Mouse (Mus musculus) lung, embryonic 15.5 days (tissue): Measurements from ENCODE around the gene Rev1. TPM values are rescaled to one million over a fixed set of nuclear protein-coding genes. Genes with fewer than 3 reads are reported as not detected.

Experiments used
- ATAC-seq: fragments of 200-750 bp; cut with Nextera tagmentation; 2 replicates; pipeline ENCODE4 v1.8.0; 2017; ENCODE audit warnings: moderate number of reproducible peaks, borderline replicate concordance; ENCODE audit not compliant: low FRiP score, low TSS enrichment; ENCODE audit errors: extremely low read depth
- H3K27ac ChIP-seq: fragments of 300-500 bp; sonication (generic); 2 replicates; pipeline ENCODE4 v1.5.1; 2015; ENCODE audit warnings: moderate library complexity, mild to moderate bottlenecking, inconsistent platforms
- H3K27me3 ChIP-seq: fragments of 300-500 bp; sonication (generic); 2 replicates; pipeline ENCODE4 v1.6.1; 2015; ENCODE audit warnings: inconsistent platforms
- H3K36me3 ChIP-seq: fragments of 300-500 bp; sonication (generic); 2 replicates; pipeline ENCODE4 v1.6.1; 2015; ENCODE audit warnings: inconsistent platforms
- H3K4me1 ChIP-seq: fragments of 300-500 bp; sonication (generic); 2 replicates; pipeline ENCODE4 v1.6.1; 2015; ENCODE audit warnings: inconsistent platforms
- H3K4me2 ChIP-seq: fragments of 300-500 bp; sonication (generic); 2 replicates; pipeline ENCODE4 v1.6.1; 2015; ENCODE audit warnings: inconsistent platforms, mild to moderate bottlenecking, moderate library complexity
- H3K4me3 ChIP-seq: fragments of 300-500 bp; sonication (generic); 2 replicates; pipeline ENCODE4 v1.5.1; 2015; ENCODE audit warnings: mild to moderate bottlenecking, inconsistent platforms
- H3K9ac ChIP-seq: fragments of 300-500 bp; sonication (generic); 2 replicates; pipeline ENCODE4 v1.6.1; 2015; ENCODE audit warnings: inconsistent platforms
- H3K9me3 ChIP-seq: fragments of 300-500 bp; sonication (generic); 2 replicates; pipeline ENCODE4 v1.6.1; 2016; ENCODE audit warnings: inconsistent platforms
- WGBS: fragments of 180-500 bp; shearing (Covaris S2); methylation state at CpG from one replicate; pipeline ENCODE4 v1.1.7; 2015; 5-methylcytosine and 5-hydroxymethylcytosine counted together
- polyA plus RNA-seq: library from polyadenylated mRNA; unstranded; fragments of >200 nt; fragmentation: Nextera tagmentation; extraction: Ambion mirVana; gene quantifications from 2 replicates; pipeline ENCODE4 v1.2.1, GENCODE M21; 2015

Rev1 gene
- 19.4 and 24.9 TPM in 2 replicates for polyA plus RNA-seq

DNA sequence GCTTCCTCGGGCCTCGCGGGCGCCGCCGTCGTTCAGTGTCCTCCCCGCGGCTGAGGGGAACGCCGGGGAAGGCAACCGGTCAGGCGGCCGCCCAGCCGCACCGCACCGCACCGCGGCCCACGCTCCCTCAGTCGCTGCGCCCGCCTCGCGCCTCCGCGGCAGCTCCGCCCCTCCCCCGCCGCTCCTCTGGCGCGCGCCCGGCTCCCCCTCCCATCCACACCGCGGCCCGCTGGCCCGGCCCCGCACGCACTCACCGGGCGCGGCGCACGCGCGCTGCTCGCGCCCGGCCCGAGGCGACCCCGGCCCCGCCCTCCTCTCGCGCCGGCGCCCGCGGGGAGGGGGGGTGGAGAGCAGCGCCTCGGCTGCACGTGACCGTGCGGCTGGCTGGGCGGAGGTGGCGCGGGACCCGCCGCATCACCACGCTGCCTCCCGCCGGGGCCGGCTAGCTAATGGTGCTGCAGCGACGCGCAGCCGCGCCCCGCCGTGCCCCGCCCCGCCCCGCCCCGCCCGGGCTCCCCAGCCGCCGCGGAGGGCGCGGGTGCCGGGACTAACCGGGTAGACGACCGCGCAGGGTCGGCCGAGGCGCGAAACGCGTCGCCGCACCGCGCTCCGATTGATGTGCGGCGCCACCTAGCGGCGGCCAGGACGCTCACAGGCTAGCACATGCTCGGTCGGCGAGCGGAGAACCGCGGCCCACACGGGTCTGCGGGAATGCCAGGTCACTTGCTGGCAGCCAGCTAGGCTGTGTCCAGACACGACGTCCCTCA, at the start of gene Rev1:
Rev1 (minus strand) TSS at position 301 of the 767 bp plus-strand sequence.
- Histone ChIP-seq H3K36me3 (no peaks in the 10 kb centered on the region), H3K4me2 (peak within 1 kb of the TSS; percentile 83), H3K27ac (peak within 1 kb of the TSS; percentile 92), H3K9me3 (no peaks in the 10 kb centered on the region), H3K4me3 (peak within 1 kb of the TSS; percentile 90), H3K4me1 (peaks cover 20% of the 10 kb centered on the region), H3K27me3 (no peaks in the 10 kb centered on the region), H3K9ac (peak within 1 kb of the TSS; percentile 85)
- under 1% methylated on average over 56 of the region's 122 CpGs for WGBS
- peak; percentile 96 for ATAC-seq

DNA sequence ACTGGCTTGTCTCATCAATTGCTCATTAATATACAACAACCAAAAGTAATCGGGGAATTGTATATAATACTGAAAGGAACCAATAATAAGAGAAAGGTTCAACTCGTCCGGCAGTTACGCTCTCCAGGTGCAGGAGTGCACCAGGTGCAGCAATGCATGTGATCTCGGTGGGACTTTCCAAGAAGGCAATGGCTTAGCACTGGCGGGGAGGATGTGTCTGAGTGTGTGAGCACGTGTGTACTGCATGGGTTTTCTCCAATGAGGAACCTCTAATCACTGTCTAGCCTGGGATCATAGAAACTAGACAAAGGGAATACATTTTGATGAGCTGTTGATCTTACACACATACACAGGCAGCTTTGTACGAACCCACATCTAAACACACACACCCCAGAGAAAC, 49.3 kb upstream of the Rev1 start:
- 0 out of 2 replicates have a peak, but pooled peaks cover 5% of the 10 kb centered on the region for H3K4me1 ChIP-seq
- H3K36me3 ChIP-seq, result 0 out of 2 replicates have a peak, but pooled peaks cover 5% of the 10 kb centered on the region
- WGBS, result 86% methylated on average over 8 of the region's 8 CpGs
- no peaks in the 10 kb centered on the region for H3K27me3 ChIP-seq
- no peaks in the 10 kb centered on the region for H3K9me3 ChIP-seq
- H3K4me2 ChIP-seq, result no peak overlapping the region
- no peak overlapping the region for H3K27ac ChIP-seq
- H3K4me3 ChIP-seq, result no peak overlapping the region
- ATAC-seq, result no peak
- no peak overlapping the region for H3K9ac ChIP-seq

DNA sequence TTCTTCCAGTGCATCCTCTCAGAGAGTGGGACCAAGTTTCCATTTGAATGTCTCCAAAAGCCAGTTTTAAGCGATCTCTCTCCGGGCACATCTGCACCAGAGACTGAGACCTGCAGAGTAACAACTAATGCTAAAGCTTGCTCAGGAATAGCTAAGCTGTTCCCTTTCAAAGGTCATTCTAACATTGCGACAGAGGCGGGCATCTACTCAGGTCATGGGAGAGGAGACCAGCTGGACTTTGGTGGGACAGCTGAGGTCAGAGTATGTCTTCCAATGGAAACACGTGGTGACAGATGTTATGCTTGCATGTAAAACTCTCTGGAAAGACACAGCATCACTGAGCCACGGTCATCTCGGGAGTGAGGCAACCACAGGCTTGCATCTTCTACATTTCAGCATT, 46.5 kb upstream of the Rev1 start:
- H3K27ac ChIP-seq, result no peak overlapping the region
- H3K36me3 ChIP-seq, result 0 out of 2 replicates have a peak, but pooled peaks cover 4% of the 10 kb centered on the region
- H3K9ac ChIP-seq, result no peak overlapping the region
- H3K4me2 ChIP-seq, result no peak overlapping the region
- H3K9me3 ChIP-seq, result no peaks in the 10 kb centered on the region
- H3K4me3 ChIP-seq, result no peak overlapping the region
- no peaks in the 10 kb centered on the region for H3K4me1 ChIP-seq
- 85% methylated on average over 7 of the region's 7 CpGs for WGBS
- ATAC-seq, result no peak
- H3K27me3 ChIP-seq, result no peaks in the 10 kb centered on the region

DNA sequence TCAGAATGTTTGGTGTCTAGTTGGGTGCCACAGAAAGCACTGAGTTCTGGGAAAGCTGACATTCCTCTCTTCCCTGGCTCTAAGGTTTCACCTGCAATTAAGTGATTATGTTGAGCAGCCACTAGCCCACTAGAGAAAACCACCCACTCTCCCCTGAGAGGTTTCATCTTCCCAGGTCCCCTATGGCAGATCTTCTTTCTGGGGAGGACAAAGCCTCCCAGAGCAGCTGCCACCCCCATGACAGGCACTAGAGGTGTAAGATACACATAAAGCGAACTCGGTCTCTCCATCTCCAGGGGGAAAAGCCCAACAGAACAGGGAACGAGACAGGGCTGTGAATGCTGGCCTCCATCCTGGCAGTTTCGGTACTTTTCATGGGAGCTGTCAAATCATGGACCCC, 42.3 kb upstream of the Rev1 start:
- Histone ChIP-seq H3K9me3 (no peaks in the 10 kb centered on the region), H3K36me3 (no peaks in the 10 kb centered on the region), H3K27ac (no peak overlapping the region), H3K27me3 (no peaks in the 10 kb centered on the region), H3K9ac (no peak overlapping the region), H3K4me1 (no peaks in the 10 kb centered on the region), H3K4me3 (no peak overlapping the region), H3K4me2 (no peak overlapping the region)
- 75% methylated on average over 4 of the region's 4 CpGs for WGBS
- ATAC-seq, result no peak

DNA sequence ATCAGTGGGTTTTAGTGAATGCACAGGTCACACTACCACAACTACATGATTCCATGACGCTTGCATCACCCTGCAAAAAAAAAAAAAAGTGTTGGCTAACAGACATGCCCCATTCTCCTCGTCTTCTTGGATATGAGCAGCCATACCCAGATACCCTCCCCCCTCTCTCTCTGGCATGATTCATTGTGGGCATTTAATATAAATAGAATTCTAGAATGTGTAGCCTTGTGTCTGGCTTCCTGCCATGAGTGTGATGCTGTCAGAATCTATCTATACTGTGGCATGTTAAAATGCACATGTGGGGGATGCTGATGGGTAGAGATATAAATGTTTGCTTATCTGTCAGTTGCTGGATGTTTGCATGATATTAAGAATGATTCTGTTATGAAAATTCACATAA, 36.1 kb upstream of the Rev1 start:
- Histone ChIP-seq H3K9ac (no peak overlapping the region), H3K4me2 (no peak overlapping the region), H3K27ac (no peak overlapping the region), H3K9me3 (no peaks in the 10 kb centered on the region), H3K27me3 (no peaks in the 10 kb centered on the region), H3K4me3 (no peak overlapping the region), H3K36me3 (no peaks in the 10 kb centered on the region), H3K4me1 (no peaks in the 10 kb centered on the region)
- 38% methylated on average over 2 of the region's 2 CpGs for WGBS
- ATAC-seq, result no peak

DNA sequence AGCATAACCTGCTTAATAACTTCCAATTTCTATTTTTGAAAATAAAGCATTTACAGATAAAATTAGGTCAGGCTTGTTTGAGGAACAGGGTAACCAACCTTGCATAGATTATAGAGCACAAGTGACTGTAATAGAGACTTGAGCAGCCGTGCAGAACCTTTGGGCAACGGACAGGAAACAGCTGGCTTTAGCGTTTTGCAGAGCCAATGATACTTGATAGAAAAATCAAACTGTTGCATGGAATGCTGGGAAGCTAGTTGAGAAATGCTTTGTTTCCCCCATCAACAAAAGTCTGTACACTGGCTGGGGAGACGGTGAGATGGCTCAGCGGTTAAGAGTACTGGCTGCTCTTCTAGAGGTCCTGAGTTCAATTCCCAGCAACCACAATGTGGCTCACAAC, 20.5 kb upstream of the Rev1 start:
- Histone ChIP-seq H3K27me3 (no peaks in the 10 kb centered on the region), H3K9me3 (no peaks in the 10 kb centered on the region), H3K9ac (no peak overlapping the region), H3K4me3 (no peak overlapping the region), H3K4me1 (no peaks in the 10 kb centered on the region), H3K27ac (no peak overlapping the region), H3K4me2 (no peak overlapping the region), H3K36me3 (no peaks in the 10 kb centered on the region)
- ATAC-seq, result no peak
- WGBS, result 73% methylated on average over 5 of the region's 5 CpGs

DNA sequence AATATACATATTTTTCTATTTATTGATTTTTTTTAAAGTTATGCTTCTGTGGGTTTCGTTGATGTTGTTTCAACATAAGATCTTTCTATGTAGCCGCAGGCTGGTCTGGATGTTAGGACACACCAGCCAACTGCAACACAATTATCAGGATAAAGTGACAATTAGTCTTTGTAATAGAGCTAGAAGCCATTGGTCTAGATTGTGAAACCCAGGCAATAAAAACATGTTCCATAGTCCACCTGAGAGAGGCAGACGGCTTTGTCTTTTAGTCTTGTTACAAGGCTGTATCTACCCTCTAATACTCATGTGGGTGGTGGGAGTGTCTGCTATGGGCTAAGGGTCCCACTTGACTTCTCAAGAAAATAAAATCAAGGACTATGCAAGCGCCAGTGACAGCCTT, 16.4 kb upstream of the Rev1 start:
- no peaks in the 10 kb centered on the region for H3K27me3 ChIP-seq
- H3K4me1 ChIP-seq, result no peaks in the 10 kb centered on the region
- H3K9ac ChIP-seq, result no peak overlapping the region
- H3K4me2 ChIP-seq, result no peak overlapping the region
- 90% methylated on average over 4 of the region's 4 CpGs for WGBS
- no peaks in the 10 kb centered on the region for H3K36me3 ChIP-seq
- H3K9me3 ChIP-seq, result no peaks in the 10 kb centered on the region
- ATAC-seq, result no peak
- no peak overlapping the region for H3K4me3 ChIP-seq
- H3K27ac ChIP-seq, result no peak overlapping the region

DNA sequence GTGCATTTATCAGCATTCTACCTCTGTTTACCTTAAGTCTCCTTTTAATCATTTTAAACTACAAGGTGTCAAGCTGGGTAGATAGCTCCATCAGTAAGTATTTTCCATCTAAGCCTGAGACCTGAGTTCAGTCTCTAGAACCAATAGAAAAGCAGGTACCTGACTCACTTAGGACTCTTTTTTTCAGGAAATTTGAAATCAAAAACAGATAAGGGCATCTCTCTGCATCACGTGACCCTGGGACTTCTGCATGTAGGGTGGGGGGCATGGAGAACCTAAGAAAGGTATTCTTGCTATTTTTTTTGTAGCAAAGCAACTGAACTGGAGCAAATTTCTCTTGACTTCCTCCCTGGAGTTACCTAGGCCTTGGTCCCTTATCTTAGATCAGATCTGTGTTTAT, 11.8 kb upstream of the Rev1 start:
- Histone ChIP-seq H3K9me3 (no peaks in the 10 kb centered on the region), H3K9ac (no peak overlapping the region), H3K4me2 (no peak overlapping the region), H3K4me1 (no peaks in the 10 kb centered on the region), H3K27me3 (no peaks in the 10 kb centered on the region), H3K36me3 (no peaks in the 10 kb centered on the region), H3K27ac (no peak overlapping the region), H3K4me3 (no peak overlapping the region)
- 79% methylated on average over 1 of the region's 1 CpGs for WGBS
- ATAC-seq, result no peak

DNA sequence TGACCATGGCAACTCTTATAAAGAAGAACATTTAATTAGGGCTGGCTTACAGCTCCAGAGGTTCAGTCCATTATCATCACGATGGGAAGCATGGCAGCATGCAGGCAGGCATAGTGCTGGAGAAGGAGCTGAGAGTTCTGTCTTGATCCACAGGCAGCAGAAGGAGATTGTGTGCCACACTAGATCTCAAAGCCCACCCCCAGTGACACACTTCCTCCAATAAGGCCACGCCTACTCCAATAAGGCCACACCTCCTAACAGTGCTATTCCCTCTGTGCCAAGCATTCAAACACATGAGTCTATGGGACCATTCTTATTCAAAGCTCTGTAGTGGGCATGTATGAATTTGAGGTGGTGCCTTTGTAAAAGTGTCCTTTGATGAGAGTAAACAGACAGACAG, 11.3 kb upstream of the Rev1 start:
- no peaks in the 10 kb centered on the region for H3K4me1 ChIP-seq
- no peak overlapping the region for H3K4me3 ChIP-seq
- H3K4me2 ChIP-seq, result no peak overlapping the region
- no peak for ATAC-seq
- WGBS, result 76% methylated on average over 2 of the region's 2 CpGs
- no peak overlapping the region for H3K27ac ChIP-seq
- H3K27me3 ChIP-seq, result no peaks in the 10 kb centered on the region
- no peak overlapping the region for H3K9ac ChIP-seq
- no peaks in the 10 kb centered on the region for H3K9me3 ChIP-seq
- H3K36me3 ChIP-seq, result no peaks in the 10 kb centered on the region

DNA sequence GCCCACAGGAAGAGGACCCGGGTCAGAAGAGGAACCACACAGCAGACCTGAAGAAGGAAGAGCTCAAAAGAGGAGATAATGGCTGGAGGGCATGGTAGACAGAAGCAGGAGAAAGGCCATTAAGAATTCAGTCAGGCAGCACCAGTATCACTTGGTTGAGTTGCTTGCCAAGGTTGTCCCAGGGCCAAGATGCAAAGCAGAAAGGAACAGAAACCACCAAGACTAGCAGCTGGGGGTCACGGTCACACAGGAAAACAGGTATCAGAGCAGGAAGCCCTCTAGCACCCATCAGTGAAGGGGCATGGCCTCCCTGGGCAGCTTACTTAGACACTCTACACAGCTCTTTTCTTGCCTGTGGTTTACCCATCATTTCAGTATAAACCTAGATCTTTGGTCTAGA, 9.8 kb upstream of the Rev1 start:
- Histone ChIP-seq H3K36me3 (no peaks in the 10 kb centered on the region), H3K9me3 (no peaks in the 10 kb centered on the region), H3K27me3 (no peaks in the 10 kb centered on the region), H3K9ac (no peak overlapping the region), H3K4me1 (no peaks in the 10 kb centered on the region), H3K27ac (no peak overlapping the region), H3K4me2 (no peak overlapping the region), H3K4me3 (no peak overlapping the region)
- ATAC-seq, result no peak
- WGBS, result 75% methylated on average over 2 of the region's 2 CpGs

DNA sequence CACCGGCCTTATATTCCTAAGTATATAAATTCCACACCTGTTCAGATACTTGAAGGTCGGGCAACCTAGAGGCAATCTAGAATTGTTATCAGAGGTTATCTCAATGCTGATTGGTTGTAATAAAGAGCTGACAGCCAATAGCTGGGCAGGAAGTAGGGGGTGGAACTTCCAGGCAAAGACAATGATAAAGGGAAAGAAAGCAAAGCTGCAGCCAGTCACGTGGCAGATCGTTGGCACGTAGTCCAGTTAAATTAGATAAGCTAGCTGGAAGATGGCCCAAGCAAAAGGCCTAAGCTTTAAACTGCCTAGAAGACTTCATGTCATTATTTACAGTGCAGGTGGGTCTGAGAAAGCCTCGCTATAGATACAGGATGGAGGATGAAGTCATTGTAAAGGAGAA, 3.3 kb upstream of the Rev1 start:
- Histone ChIP-seq H3K27me3 (no peaks in the 10 kb centered on the region), H3K4me1 (peaks cover 10% of the 10 kb centered on the region), H3K36me3 (no peaks in the 10 kb centered on the region), H3K4me2 (no peak overlapping the region), H3K9me3 (no peaks in the 10 kb centered on the region), H3K4me3 (no peak overlapping the region), H3K27ac (no peak overlapping the region), H3K9ac (no peak overlapping the region)
- WGBS, result 48% methylated on average over 6 of the region's 6 CpGs
- ATAC-seq, result no peak

DNA sequence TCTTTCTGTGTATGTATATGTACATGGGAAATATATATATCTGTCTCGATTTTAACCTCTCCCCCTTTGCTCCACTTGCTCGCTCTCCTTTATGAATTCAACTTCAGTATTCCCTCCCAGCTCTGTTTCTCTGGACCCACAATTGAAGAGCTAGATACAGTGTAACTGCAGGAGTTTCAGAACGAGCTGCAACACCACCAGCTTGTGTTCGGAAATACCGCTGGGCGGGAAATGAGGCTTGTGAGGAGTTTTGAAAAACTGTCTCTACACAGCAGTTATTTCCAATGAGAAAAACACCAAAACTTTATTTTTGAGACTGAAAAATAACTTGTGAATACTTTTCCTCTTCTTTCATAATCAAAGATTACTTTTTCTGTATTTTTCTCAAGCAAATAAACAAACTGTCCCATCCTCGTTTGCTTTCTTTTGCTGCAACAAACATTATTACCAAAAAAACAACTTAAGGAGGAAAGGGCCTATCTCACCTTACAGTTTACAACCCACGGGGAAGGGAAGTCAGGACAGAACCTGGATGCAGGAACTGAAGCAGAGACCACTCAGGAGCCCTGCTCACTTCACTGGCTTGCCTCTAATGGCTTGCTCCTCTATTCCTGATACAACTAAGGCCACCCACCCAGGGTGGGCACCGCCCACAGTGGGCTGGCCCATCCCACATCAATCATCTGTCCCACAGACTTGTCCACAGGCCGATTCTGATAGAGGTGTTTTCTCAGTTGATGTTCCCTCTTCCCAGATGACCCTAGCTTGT, 1.3 kb upstream of the Rev1 start:
- ATAC-seq, result no peak
- H3K27me3 ChIP-seq, result no peaks in the 10 kb centered on the region
- no peak overlapping the region for H3K4me2 ChIP-seq
- H3K9ac ChIP-seq, result no peak overlapping the region
- 39% methylated on average over 10 of the region's 10 CpGs for WGBS
- peaks cover 20% of the 10 kb centered on the region for H3K4me1 ChIP-seq
- H3K27ac ChIP-seq, result peak overlapping the region; percentile 20; the same call in 1 of the 2 replicates
- no peaks in the 10 kb centered on the region for H3K36me3 ChIP-seq
- H3K9me3 ChIP-seq, result no peaks in the 10 kb centered on the region
- no peak overlapping the region for H3K4me3 ChIP-seq
